Mouse (Mus musculus): ENCODE measurements around the gene Enpp4.

Gene Enpp4

GRCm38 (mm10) chr17:44105287-44106138 lies at the start of gene Enpp4:
Gene Enpp4, minus strand, starts transcription at chr17:44105809.
- in situ Hi-C loops (cut with MseI, MboI) = no loop called here

GRCm38 (mm10) chr17:44155204-44155603 lies 49.6 kb upstream of the Enpp4 start:
- in situ Hi-C loops (cut with MseI, MboI) = no loop called here

- in situ Hi-C loops (cut with MseI, MboI) = loop anchor here (5.0 kb wide), 1 partner anchor 103 kb away; no protein-coding TSS in a partner anchor
Measured at GRCm38 (mm10) chr17:44153871-44154270, 48.3 kb upstream of the Enpp4 start.

- in situ Hi-C loops (cut with MseI, MboI) = loop anchor here (5.0 kb wide), 1 partner anchor 105 kb away; no protein-coding TSS in a partner anchor
Measured at GRCm38 (mm10) chr17:44151889-44152288, 46.3 kb upstream of the Enpp4 start.

GRCm38 (mm10) chr17:44151130-44151529 lies 45.5 kb upstream of the Enpp4 start:
- in situ Hi-C loops (cut with MseI, MboI) = loop anchor here (5.0 kb wide), 1 partner anchor 106 kb away; no protein-coding TSS in a partner anchor

GRCm38 (mm10) chr17:44148109-44148846 lies 42.7 kb upstream of the Enpp4 start:
- in situ Hi-C loops (cut with MseI, MboI) = no loop called here

GRCm38 (mm10) chr17:44145806-44146205 lies 40.2 kb upstream of the Enpp4 start:
- in situ Hi-C loops (cut with MseI, MboI) = no loop called here

GRCm38 (mm10) chr17:44136863-44137640 lies 31.4 kb upstream of the Enpp4 start:
- in situ Hi-C loops (cut with MseI, MboI) = no loop called here

- in situ Hi-C loops (cut with MseI, MboI) = no loop called here
Measured at GRCm38 (mm10) chr17:44136018-44136417, 30.4 kb upstream of the Enpp4 start.

- in situ Hi-C loops (cut with MseI, MboI) = loop anchor here in 1 of 2 experiments (5.0 kb wide), 1 partner anchor 57 kb away; the partner anchor contains the start of gene Enpp5
Measured at GRCm38 (mm10) chr17:44134545-44134944, 28.9 kb upstream of the Enpp4 start.

- in situ Hi-C loops (cut with MseI, MboI) = loop anchor here in 1 of 2 experiments (5.0 kb wide), 1 partner anchor 57 kb away; the partner anchor contains the start of gene Enpp5
Measured at GRCm38 (mm10) chr17:44134106-44134505, 28.5 kb upstream of the Enpp4 start.

- in situ Hi-C loops (cut with MseI, MboI) = loop anchor here in 1 of 2 experiments (5.0 kb wide), 1 partner anchor 53 kb away; the partner anchor contains the start of gene Enpp5
Measured at GRCm38 (mm10) chr17:44130429-44130828, 24.8 kb upstream of the Enpp4 start.

- in situ Hi-C loops (cut with MseI, MboI) = loop anchor here (10.0 kb wide), 1 partner anchor 244 kb away; no protein-coding TSS in a partner anchor
Measured at GRCm38 (mm10) chr17:44129092-44129750, 23.6 kb upstream of the Enpp4 start.

- in situ Hi-C loops (cut with MseI, MboI) = loop anchor here (10.0 kb wide), 1 partner anchor 237 kb away; no protein-coding TSS in a partner anchor
Measured at GRCm38 (mm10) chr17:44121366-44122100, 15.9 kb upstream of the Enpp4 start.

GRCm38 (mm10) chr17:44118231-44118630 lies 12.6 kb upstream of the Enpp4 start:
- in situ Hi-C loops (cut with MseI, MboI) = no loop called here

- in situ Hi-C loops (cut with MseI, MboI) = no loop called here
Measured at GRCm38 (mm10) chr17:44117721-44118120, 12.1 kb upstream of the Enpp4 start.

GRCm38 (mm10) chr17:44116584-44116983 lies 11.0 kb upstream of the Enpp4 start:
- in situ Hi-C loops (cut with MseI, MboI) = no loop called here

GRCm38 (mm10) chr17:44108331-44108730 lies 2.7 kb upstream of the Enpp4 start:
- in situ Hi-C loops (cut with MseI, MboI) = no loop called here

- in situ Hi-C loops (cut with MseI, MboI) = no loop called here
Measured at GRCm38 (mm10) chr17:44101961-44102360, 3.6 kb downstream of the Enpp4 start.

- in situ Hi-C loops (cut with MseI, MboI) = no loop called here
Measured at GRCm38 (mm10) chr17:44100906-44101305, 4.7 kb downstream of the Enpp4 start.

Measured in mouse trophoblast stem cell (cell line).